In genomic region chr11:101269577-101270116, GRCm38 (mm10) we compare ENCODE assay signal across 10 mouse cellular contexts. TPM values are rescaled to one million over a fixed set of nuclear protein-coding genes. Genes with fewer than 3 reads are reported as not detected.
A peak's percentile ranks its signal among the peaks of the same experiment; 100 is the strongest.
DNase-seq lines count a peak whose midpoint lies in the region; ATAC-seq and TF ChIP-seq lines count a peak whose summit lies in the region.
"Had no signal": no experiment of that assay in that cellular context is flagged by ENCODE, and none has a peak within 500 bp of the region (broad histone marks: within the 10 kb centered on the region; RNA-seq: fewer than 3 reads in every experiment).

No protein-coding gene starts in this region.

- WGBS in lung, embryonic 14.5 days, result 7% methylated on average over 10 of the region's 10 CpGs
- 25% methylated on average over 10 of the region's 10 CpGs for WGBS in liver, embryonic 11.5 days
- 38% methylated on average over 10 of the region's 10 CpGs for WGBS in neural tube, embryonic 15.5 days

- H3K4me2 ChIP-seq in lung, embryonic 14.5 days, result peak overlapping the region; percentile 29; the same call in 1 of the 2 replicates
- peak overlapping the region; percentile 28; the same call in 1 of the 2 replicates for H3K4me2 ChIP-seq in liver, embryonic 11.5 days
- peak overlapping the region; percentile 34 for H3K4me2 ChIP-seq in neural tube, embryonic 15.5 days

- H3K4me1 ChIP-seq in lung, embryonic 14.5 days (ENCODE audit: insufficient read depth), result peaks cover 12% of the 10 kb centered on the region; the same call in 1 of the 2 replicates
- peaks cover 19% of the 10 kb centered on the region; the same call in 1 of the 2 replicates for H3K4me1 ChIP-seq in liver, embryonic 11.5 days (replicated peaks; ENCODE audit: control insufficient read depth, insufficient read depth, low read length)
- H3K4me1 ChIP-seq in neural tube, embryonic 15.5 days, result peaks cover 13% of the 10 kb centered on the region

- H3K27me3 ChIP-seq in lung, embryonic 14.5 days (ENCODE audit: insufficient read depth, low read length), result peaks cover 9% of the 10 kb centered on the region
- H3K27me3 ChIP-seq in liver, embryonic 11.5 days (replicated peaks; ENCODE audit: control insufficient read depth, insufficient read depth, low read length), result peaks cover 10% of the 10 kb centered on the region
- peaks cover 23% of the 10 kb centered on the region for H3K27me3 ChIP-seq in neural tube, embryonic 15.5 days (replicated peaks)

- H3K9ac ChIP-seq in lung, embryonic 14.5 days, result peak overlapping the region; percentile 20
- H3K9ac ChIP-seq in liver, embryonic 11.5 days (ENCODE audit: low read depth, low read length), result no peak overlapping the region
- 0 out of 2 replicates have a peak overlapping the region, but pooled peaks have one; percentile 20 for H3K9ac ChIP-seq in neural tube, embryonic 15.5 days (replicated peaks)

- no peak overlapping the region for H3K27ac ChIP-seq in lung, embryonic 14.5 days (ENCODE audit: low read depth)
- 0 out of 2 replicates have a peak overlapping the region, but pooled peaks have one; percentile 50 for H3K27ac ChIP-seq in liver, embryonic 11.5 days (ENCODE audit: low read depth, low read length)
- no peak overlapping the region; the same call in 1 of the 2 replicates for H3K27ac ChIP-seq in neural tube, embryonic 15.5 days (replicated peaks)

- no peaks in the 10 kb centered on the region for H3K9me3 ChIP-seq in lung, embryonic 14.5 days (ENCODE audit: low read depth, low read length)
- H3K9me3 ChIP-seq in liver, embryonic 11.5 days (ENCODE audit: control insufficient read depth, low read length), result no peaks in the 10 kb centered on the region
- no peaks in the 10 kb centered on the region for H3K9me3 ChIP-seq in neural tube, embryonic 15.5 days (replicated peaks)

- no peak for TF ChIP-seq CTCF in lung, embryonic 14.5 days (IDR thresholded peaks at IDR 0.05; ENCODE audit: low read depth)

- no peaks in the 10 kb centered on the region for H3K36me3 ChIP-seq in lung, embryonic 14.5 days (ENCODE audit: insufficient read depth)
- H3K36me3 ChIP-seq in liver, embryonic 11.5 days (ENCODE audit: control insufficient read depth, insufficient read depth, low read length), result peaks cover 5% of the 10 kb centered on the region; the same call in 1 of the 2 replicates
- H3K36me3 ChIP-seq in neural tube, embryonic 15.5 days, result no peaks in the 10 kb centered on the region

- ATAC-seq in lung, embryonic 14.5 days (ENCODE audit: insufficient read depth), result no peak
- peak; percentile 45; the same call in 1 of the 2 replicates for ATAC-seq in liver, embryonic 11.5 days (replicated peaks; ENCODE audit: low FRiP score)
- ATAC-seq in neural tube, embryonic 15.5 days (ENCODE audit: low FRiP score), result no peak
- no peak for ATAC-seq in frontal cortex, adult (ENCODE audit: low TSS enrichment)

- peak; percentile 64 to 67 for DNase-seq in cerebellum, postnatal 10 days
- no peak for DNase-seq in cerebellum, postnatal 4 days (ENCODE audit: low spot score in 2 of 2)
- DNase-seq in lung, embryonic 14.5 days, result peak; percentile 58
- no peak for DNase-seq in lung, postnatal 14 days
- no peak for DNase-seq in liver, embryonic 11.5 days (ENCODE audit: low spot score)
- DNase-seq in spleen, adult 12 weeks (ENCODE audit: low spot score), result no peak
- DNase-seq: gastrocnemius, postnatal 14 days; right cerebral cortex, postnatal 25 days had no signal

- no peak overlapping the region for H3K4me3 ChIP-seq in lung, embryonic 14.5 days (ENCODE audit: low read depth, low read length)
- H3K4me3 ChIP-seq in liver, embryonic 11.5 days (ENCODE audit: low read depth, low read length), result no peak overlapping the region
- H3K4me3 ChIP-seq in neural tube, embryonic 15.5 days (replicated peaks), result no peak overlapping the region

RNA-seq across cellular contexts. Expression of gene Cntd1, which starts 9.2 kb away (rescaled TPM):
- polyA plus RNA-seq in lung, embryonic 14.5 days (2014; fragmentation: Nextera tagmentation; extraction: Ambion mirVana), result 1.0 and 1.9 TPM in 2 replicates
- polyA plus RNA-seq in liver, embryonic 11.5 days (2014; fragmentation: Nextera tagmentation; extraction: Ambion mirVana), result 1.2 and 1.4 TPM in 2 replicates
- polyA plus RNA-seq in neural tube, embryonic 15.5 days (2015; fragmentation: Nextera tagmentation; extraction: Ambion mirVana), result 0.77 and 0.80 TPM in 2 replicates

RNA-seq across cellular contexts. Expression of gene Coa3, which starts 9.3 kb away (rescaled TPM):
- 190 and 197 TPM in 2 replicates for polyA plus RNA-seq in lung, embryonic 14.5 days (2014; fragmentation: Nextera tagmentation; extraction: Ambion mirVana)
- 190 and 197 TPM in 2 replicates for polyA plus RNA-seq in liver, embryonic 11.5 days (2014; fragmentation: Nextera tagmentation; extraction: Ambion mirVana)
- 213 and 237 TPM in 2 replicates for polyA plus RNA-seq in neural tube, embryonic 15.5 days (2015; fragmentation: Nextera tagmentation; extraction: Ambion mirVana)

RNA-seq across cellular contexts. Expression of gene Wnk4, which starts 9.3 kb away (rescaled TPM):
- polyA plus RNA-seq in lung, embryonic 14.5 days (2014; fragmentation: Nextera tagmentation; extraction: Ambion mirVana), result 5.3 and 5.8 TPM in 2 replicates
- 18.5 and 19.7 TPM in 2 replicates for polyA plus RNA-seq in liver, embryonic 11.5 days (2014; fragmentation: Nextera tagmentation; extraction: Ambion mirVana)
- polyA plus RNA-seq in neural tube, embryonic 15.5 days (2015; fragmentation: Nextera tagmentation; extraction: Ambion mirVana), result 5.1 and 7.0 TPM in 2 replicates

RNA-seq across cellular contexts. Expression of gene Vps25, which starts 16.1 kb away (rescaled TPM):
- polyA plus RNA-seq in lung, embryonic 14.5 days (2014; fragmentation: Nextera tagmentation; extraction: Ambion mirVana), result 132 and 139 TPM in 2 replicates
- polyA plus RNA-seq in liver, embryonic 11.5 days (2014; fragmentation: Nextera tagmentation; extraction: Ambion mirVana), result 158 and 163 TPM in 2 replicates
- polyA plus RNA-seq in neural tube, embryonic 15.5 days (2015; fragmentation: Nextera tagmentation; extraction: Ambion mirVana), result 123 and 128 TPM in 2 replicates

RNA-seq across cellular contexts. Expression of gene Ramp2, which starts 23.8 kb away (rescaled TPM):
- polyA plus RNA-seq in lung, embryonic 14.5 days (2014; fragmentation: Nextera tagmentation; extraction: Ambion mirVana), result 271 and 276 TPM in 2 replicates
- polyA plus RNA-seq in liver, embryonic 11.5 days (2014; fragmentation: Nextera tagmentation; extraction: Ambion mirVana), result 62.4 and 64.2 TPM in 2 replicates
- 105 and 107 TPM in 2 replicates for polyA plus RNA-seq in neural tube, embryonic 15.5 days (2015; fragmentation: Nextera tagmentation; extraction: Ambion mirVana)

Comparison
In these comparisons a context has a peak if more than half of its experiments do, and no peak if none do; other contexts are left out.
1. DNase-seq: peak in cerebellum, postnatal 10 days (2 of 2) and lung, embryonic 14.5 days (single experiment); none in cerebellum, postnatal 4 days (0 of 2), lung, postnatal 14 days (single experiment), liver, embryonic 11.5 days (single experiment) and spleen, adult 12 weeks (single experiment).
2. Peak in every context shown above with its lines, with median percentiles within 50 percentile points of each other: H3K4me2 ChIP-seq.